Mouse (Mus musculus): ENCODE measurements at regions not wholly inside any gene's neighbourhood (a gene's known extent, or its start where the extent isn't known, plus 50 kb on each side); places are given as distances from the start of the nearest gene placed in this dataset.

GRCm38 (mm10) chr7:73031407-73031806 is 343.9 kb upstream of the Rgma start:
- TF ChIP-seq MYOD1 (IDR thresholded peaks at IDR 0.05; ENCODE audit: control insufficient read depth, insufficient read length, low read depth) (no peak), MYOG (IDR thresholded peaks at IDR 0.05; ENCODE audit: control insufficient read depth, extremely low read depth, insufficient read length) (no peak), CTCF (IDR thresholded peaks at IDR 0.05; ENCODE audit: control insufficient read depth, insufficient read depth, insufficient read length) (no peak)
